Mouse (Mus musculus) lung, embryonic 14.5 days (tissue): ENCODE results near the gene F2r. TPM values are rescaled to one million over a fixed set of nuclear protein-coding genes. Genes with fewer than 3 reads are reported as not detected.

Experiments used
- ATAC-seq: fragments of 200-750 bp; cut with Nextera tagmentation; 2 replicates; pipeline ENCODE4 v1.8.0; 2017; ENCODE audit warnings: mild to moderate bottlenecking, moderate TSS enrichment, moderate library complexity; ENCODE audit not compliant: insufficient read depth
- DNase-seq: peaks from one replicate; pipeline ENCODE4 v3.0.0-alpha.2; 2015
- H3K27ac ChIP-seq: fragments of 300-500 bp; sonication (generic); 2 replicates; pipeline ENCODE4 v1.5.1; 2014; ENCODE audit warnings: low read depth, mild to moderate bottlenecking, moderate library complexity
- H3K27me3 ChIP-seq: fragments of 300-500 bp; sonication (generic); 2 replicates; pipeline ENCODE4 v1.6.1; 2014; ENCODE audit warnings: low read length, control low read depth; ENCODE audit not compliant: insufficient read depth
- H3K36me3 ChIP-seq: fragments of 300-500 bp; sonication (generic); 2 replicates; pipeline ENCODE4 v1.6.1; 2014; ENCODE audit warnings: control low read depth; ENCODE audit not compliant: insufficient read depth
- H3K4me1 ChIP-seq: fragments of 300-500 bp; sonication (generic); 2 replicates; pipeline ENCODE4 v1.6.1; 2014; ENCODE audit warnings: antibody characterized with exemption, control low read depth; ENCODE audit not compliant: insufficient read depth
- H3K4me2 ChIP-seq: fragments of 300-500 bp; sonication (generic); 2 replicates; pipeline ENCODE4 v1.6.1; 2014; ENCODE audit warnings: mild to moderate bottlenecking
- H3K4me3 ChIP-seq: fragments of 300-500 bp; sonication (generic); 2 replicates; pipeline ENCODE4 v1.5.1; 2014; ENCODE audit warnings: low read depth, low read length
- H3K9ac ChIP-seq: fragments of 300-500 bp; sonication (generic); 2 replicates; pipeline ENCODE4 v1.6.1; 2014
- H3K9me3 ChIP-seq: fragments of 300-500 bp; sonication (generic); 2 replicates; pipeline ENCODE4 v1.6.1; 2016; ENCODE audit warnings: low read depth, low read length, control low read depth
- CTCF ChIP-seq: IDR thresholded peaks from 2 replicates; pipeline ENCODE4 v1.5.1; 2016; ENCODE audit warnings: antibody characterized with exemption, low read depth
- WGBS: fragments of 180-500 bp; shearing (Covaris S2); extraction: QIAGEN DNeasy Blood & Tissue Kit; methylation state at CpG from one replicate; pipeline ENCODE4 v1.1.7; 2014; 5-methylcytosine and 5-hydroxymethylcytosine counted together
- polyA plus RNA-seq: library from polyadenylated mRNA; unstranded; fragments of >200 nt; fragmentation: Nextera tagmentation; extraction: Ambion mirVana; gene quantifications from 2 replicates; pipeline ENCODE4 v1.2.1, GENCODE M21; 2014

Gene F2r
- polyA plus RNA-seq, 1 experiment from 2014 or later = 109 TPM

GRCm38 (mm10) chr13:95597578-95597977 is 20.7 kb downstream of the F2r start:
- no peak for DNase-seq
- no peak overlapping the region for H3K9ac ChIP-seq
- no peak for ATAC-seq

GRCm38 (mm10) chr13:95596689-95597088 is 21.6 kb downstream of the F2r start:
- H3K4me3 ChIP-seq = no peak overlapping the region
- no peaks in the 10 kb centered on the region for H3K9me3 ChIP-seq
- no peak overlapping the region for H3K27ac ChIP-seq
- H3K9ac ChIP-seq = no peak overlapping the region
- no peaks in the 10 kb centered on the region for H3K27me3 ChIP-seq
- H3K4me1 ChIP-seq = no peaks in the 10 kb centered on the region
- ATAC-seq (no peak), DNase-seq (no peak)
- H3K36me3 ChIP-seq = peaks cover 11% of the 10 kb centered on the region; the same call in 1 of the 2 replicates
- WGBS = 83% methylated on average over 7 of the region's 7 CpGs
- no peak overlapping the region for H3K4me2 ChIP-seq
- no peak for TF ChIP-seq CTCF

More at GRCm38 (mm10) chr13:95597578-95597977, 20.7 kb downstream of the F2r start:
- H3K27ac ChIP-seq = no peak overlapping the region
- H3K36me3 ChIP-seq = peaks cover 14% of the 10 kb centered on the region
- no peak for TF ChIP-seq CTCF
- no peak overlapping the region for H3K4me2 ChIP-seq
- H3K4me3 ChIP-seq = no peak overlapping the region
- no peaks in the 10 kb centered on the region for H3K9me3 ChIP-seq
- WGBS = 85% methylated on average over 10 of the region's 10 CpGs
- H3K27me3 ChIP-seq = no peaks in the 10 kb centered on the region
- no peaks in the 10 kb centered on the region for H3K4me1 ChIP-seq

GRCm38 (mm10) chr13:95595921-95596320 is 22.4 kb downstream of the F2r start:
- no peak for ATAC-seq
- no peak overlapping the region for H3K4me2 ChIP-seq
- no peak overlapping the region for H3K4me3 ChIP-seq
- H3K36me3 ChIP-seq = 0 out of 2 replicates have a peak, but pooled peaks cover 4% of the 10 kb centered on the region
- H3K27me3 ChIP-seq = no peaks in the 10 kb centered on the region
- no peak overlapping the region for H3K9ac ChIP-seq
- no peaks in the 10 kb centered on the region for H3K9me3 ChIP-seq
- TF ChIP-seq CTCF = no peak
- no peak overlapping the region for H3K27ac ChIP-seq
- no peak for DNase-seq
- H3K4me1 ChIP-seq = no peaks in the 10 kb centered on the region
- WGBS = 67% methylated on average over 5 of the region's 5 CpGs

GRCm38 (mm10) chr13:95595411-95595810 is 22.9 kb downstream of the F2r start:
- Histone ChIP-seq H3K4me1 (no peaks in the 10 kb centered on the region), H3K36me3 (no peaks in the 10 kb centered on the region), H3K4me2 (no peak overlapping the region), H3K4me3 (no peak overlapping the region), H3K9ac (no peak overlapping the region), H3K27ac (no peak overlapping the region), H3K27me3 (no peaks in the 10 kb centered on the region), H3K9me3 (no peaks in the 10 kb centered on the region)
- DNase-seq = peak; percentile 65
- no peak for TF ChIP-seq CTCF
- ATAC-seq = no peak
- WGBS = 47% methylated on average over 7 of the region's 7 CpGs

GRCm38 (mm10) chr13:95592860-95593259 is 25.4 kb downstream of the F2r start:
- Histone ChIP-seq H3K4me2 (no peak overlapping the region), H3K27me3 (no peaks in the 10 kb centered on the region), H3K4me3 (no peak overlapping the region), H3K36me3 (no peaks in the 10 kb centered on the region), H3K27ac (no peak overlapping the region), H3K4me1 (no peaks in the 10 kb centered on the region), H3K9me3 (no peaks in the 10 kb centered on the region), H3K9ac (no peak overlapping the region)
- no peak for TF ChIP-seq CTCF
- peak; percentile 59 for DNase-seq
- ATAC-seq = peak; percentile 28; the same call in 1 of the 2 replicates
- WGBS = 59% methylated on average over 10 of the region's 10 CpGs

DNA sequence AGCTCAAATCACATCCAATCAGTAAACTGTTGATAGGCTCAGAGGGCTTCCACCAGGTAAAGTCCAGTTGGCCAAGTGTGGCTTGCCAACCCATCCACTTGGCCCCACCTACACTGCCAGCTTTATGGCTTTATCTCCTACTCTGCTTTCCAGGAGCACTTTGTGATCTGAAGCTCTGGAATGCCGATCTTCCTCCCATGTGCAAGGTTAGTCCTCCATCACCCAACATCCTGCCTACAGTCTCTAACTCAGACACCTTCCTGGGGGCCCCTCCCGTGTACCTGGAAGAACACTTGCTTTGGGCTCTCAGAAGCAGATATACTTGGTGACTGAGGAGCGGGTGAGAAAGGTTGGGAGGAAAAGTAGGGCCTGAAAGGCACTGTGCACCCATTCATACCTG is 26.7 kb downstream of the F2r start:
- Histone ChIP-seq H3K4me3 (no peak overlapping the region), H3K4me1 (no peaks in the 10 kb centered on the region), H3K9ac (no peak overlapping the region), H3K36me3 (no peaks in the 10 kb centered on the region), H3K4me2 (no peak overlapping the region), H3K27ac (no peak overlapping the region), H3K9me3 (no peaks in the 10 kb centered on the region), H3K27me3 (no peaks in the 10 kb centered on the region)
- 75% methylated on average over 3 of the region's 3 CpGs for WGBS
- TF ChIP-seq CTCF = no peak
- DNase-seq (no peak), ATAC-seq (no peak)

DNA sequence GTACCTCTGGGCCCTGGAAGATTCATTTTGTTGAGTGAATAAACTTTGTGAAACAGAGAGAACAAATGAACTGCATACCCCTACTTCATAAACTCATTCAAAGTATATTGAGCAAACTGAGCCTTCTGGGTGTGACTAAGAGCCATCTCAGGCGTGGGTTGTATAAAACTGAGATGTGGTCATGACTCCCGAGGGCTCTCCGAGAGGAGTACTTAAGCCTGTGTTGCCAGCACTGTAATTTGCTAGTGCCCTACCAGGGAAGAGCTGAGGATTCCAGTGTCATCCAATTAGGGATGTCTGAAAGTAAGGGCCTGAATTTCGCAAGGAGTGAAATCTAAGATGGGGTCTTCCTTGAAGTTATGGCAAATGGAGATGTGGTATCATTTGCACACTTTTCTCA is 30.7 kb downstream of the F2r start:
- H3K4me2 ChIP-seq = no peak overlapping the region
- DNase-seq = no peak
- H3K27me3 ChIP-seq = no peaks in the 10 kb centered on the region
- no peaks in the 10 kb centered on the region for H3K4me1 ChIP-seq
- no peak for TF ChIP-seq CTCF
- H3K36me3 ChIP-seq = no peaks in the 10 kb centered on the region
- no peak for ATAC-seq
- H3K9ac ChIP-seq = no peak overlapping the region
- no peak overlapping the region for H3K27ac ChIP-seq
- 85% methylated on average over 4 of the region's 4 CpGs for WGBS
- H3K9me3 ChIP-seq = no peaks in the 10 kb centered on the region
- H3K4me3 ChIP-seq = no peak overlapping the region

DNA sequence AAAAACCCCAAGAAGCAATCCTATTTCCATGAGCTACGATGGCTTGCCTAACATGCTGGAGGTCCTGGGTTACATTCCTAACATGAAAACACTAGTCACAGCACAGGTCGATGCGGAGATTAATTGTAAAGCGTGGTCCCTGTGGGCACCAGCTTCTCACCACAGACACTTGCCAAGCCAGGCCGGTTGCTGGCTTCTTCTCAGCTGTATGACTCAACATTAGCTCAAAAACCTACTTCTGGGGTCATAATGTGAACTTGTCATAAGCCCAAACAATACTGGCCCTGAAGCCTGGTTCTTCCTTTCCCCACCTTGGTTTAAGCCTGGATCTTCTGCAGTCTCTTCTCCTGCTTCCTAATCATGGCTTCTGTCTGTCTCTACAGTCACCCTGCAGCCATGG is 33.4 kb downstream of the F2r start:
- 84% methylated on average over 5 of the region's 5 CpGs for WGBS
- no peak for TF ChIP-seq CTCF
- Histone ChIP-seq H3K36me3 (no peaks in the 10 kb centered on the region), H3K4me1 (no peaks in the 10 kb centered on the region), H3K27me3 (no peaks in the 10 kb centered on the region), H3K9ac (no peak overlapping the region), H3K27ac (no peak overlapping the region), H3K9me3 (no peaks in the 10 kb centered on the region), H3K4me2 (no peak overlapping the region), H3K4me3 (no peak overlapping the region)
- DNase-seq = no peak
- no peak for ATAC-seq
